Mouse (Mus musculus) liver (tissue): ENCODE measurements around the gene Chd4.
A peak's percentile ranks its signal among the peaks of the same experiment; 100 is the strongest.
"Not testable (repeated sequence)": the region's sequence is repeated elsewhere in the genome, so short reads cannot be mapped to it uniquely, and the experiment has no call there.

Experiments used
- DNase-seq: peaks from one replicate; pipeline ENCODE4 v3.0.0-alpha.2; 2020; ENCODE audit warnings: mixed read lengths

Gene Chd4

DNA sequence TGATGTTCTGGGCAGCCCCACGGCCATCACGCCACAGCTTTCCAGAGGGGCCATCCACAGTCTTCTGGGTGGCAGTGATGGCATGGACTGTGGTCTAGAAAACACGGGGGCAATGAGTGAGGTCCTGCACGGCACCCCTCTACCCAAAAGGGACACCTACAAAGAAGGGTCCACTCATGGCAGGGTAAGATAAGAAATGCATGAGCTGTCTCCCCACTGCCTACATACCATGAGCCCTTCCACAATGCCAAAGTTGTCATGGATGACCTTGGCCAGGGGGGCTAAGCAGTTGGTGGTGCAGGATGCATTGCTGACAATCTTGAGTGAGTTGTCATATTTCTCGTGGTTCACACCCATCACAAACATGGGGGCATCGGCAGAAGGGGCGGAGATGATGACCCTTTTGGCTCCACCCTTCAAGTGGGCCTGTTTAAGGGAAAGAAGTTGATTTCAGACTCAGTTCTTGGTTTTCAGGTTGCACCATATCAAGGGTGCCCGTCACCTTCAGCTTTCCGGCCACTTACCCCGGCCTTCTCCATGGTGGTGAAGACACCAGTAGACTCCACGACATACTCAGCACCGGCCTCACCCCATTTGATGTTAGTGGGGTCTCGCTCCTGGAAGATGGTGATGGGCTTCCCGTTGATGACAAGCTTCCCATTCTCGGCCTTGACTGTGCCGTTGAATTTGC, 67.0 kb downstream of the Chd4 start:
- DNase-seq = not testable (repeated sequence)

DNA sequence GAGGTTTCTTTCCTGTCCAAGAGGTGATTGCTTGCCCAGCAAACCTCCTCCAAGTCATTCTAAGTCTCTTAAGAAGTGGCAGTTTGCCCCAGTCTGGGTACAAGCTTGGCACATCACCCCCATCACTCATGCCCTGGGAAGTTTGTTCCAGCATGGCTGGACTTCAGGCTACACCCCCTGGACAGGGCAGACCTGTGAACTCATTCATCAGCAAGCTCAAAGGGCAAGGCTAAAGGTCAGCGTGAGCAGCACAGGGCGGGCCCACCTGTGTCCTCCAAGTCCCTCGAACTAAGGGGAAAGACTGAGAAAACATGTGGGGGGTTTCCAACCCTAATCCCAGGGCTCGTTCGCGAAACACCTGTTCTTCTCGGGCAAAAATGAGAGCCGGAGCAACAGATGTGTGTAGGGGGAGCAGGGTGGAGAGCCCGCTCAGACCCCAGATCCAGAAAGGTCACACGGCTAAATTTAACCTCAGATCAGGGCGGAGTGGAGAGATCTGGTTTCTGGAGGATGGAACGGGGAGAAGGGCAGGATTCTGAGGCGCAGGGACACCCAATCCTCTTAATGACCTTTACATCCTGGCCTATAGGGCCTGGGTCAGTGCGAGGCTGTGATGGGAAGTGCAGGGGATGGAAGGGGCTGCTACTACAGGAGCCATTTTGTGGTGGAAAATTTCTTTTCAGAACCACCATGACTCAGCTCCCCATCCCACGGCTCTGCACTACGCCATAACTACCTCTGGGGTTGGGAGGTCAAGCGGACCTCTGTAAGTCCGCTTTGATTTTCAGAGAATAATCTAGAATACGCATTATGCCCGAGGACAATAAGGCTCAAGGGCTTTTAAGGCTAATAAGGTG, 68.2 kb downstream of the Chd4 start:
- no peak for DNase-seq

DNA sequence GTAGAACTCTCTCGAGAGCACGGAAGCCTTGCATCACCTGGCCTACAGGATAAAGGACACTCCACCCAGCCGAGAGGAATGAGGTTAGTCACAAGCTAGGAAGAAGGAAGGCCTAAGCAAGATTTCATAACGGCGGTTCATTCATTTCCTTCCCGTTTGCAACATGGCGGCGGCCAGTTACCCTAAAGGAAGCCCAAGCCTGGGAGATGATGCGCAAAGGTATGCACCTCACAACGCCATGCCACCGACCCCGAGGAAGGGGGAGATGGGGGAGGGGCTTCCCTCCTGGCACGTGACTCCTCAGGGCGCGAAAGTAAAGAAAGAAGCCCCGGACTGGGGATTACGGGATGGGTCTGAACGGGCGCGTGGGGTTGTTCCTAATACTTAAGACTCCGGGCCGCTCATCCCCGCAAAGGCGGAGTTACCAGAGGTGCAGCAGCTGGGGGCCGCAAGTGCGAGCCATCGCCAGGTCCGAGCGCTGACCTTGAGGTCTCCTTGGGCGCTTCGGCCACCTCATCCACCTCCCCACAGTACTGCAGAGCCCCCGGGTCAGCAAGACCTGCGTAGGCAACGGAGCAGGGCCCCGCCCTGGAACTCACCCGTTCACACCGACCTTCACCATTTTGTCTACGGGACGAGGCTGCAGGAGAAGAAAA, 69.0 kb downstream of the Chd4 start:
- peak; percentile 66 for DNase-seq

DNA sequence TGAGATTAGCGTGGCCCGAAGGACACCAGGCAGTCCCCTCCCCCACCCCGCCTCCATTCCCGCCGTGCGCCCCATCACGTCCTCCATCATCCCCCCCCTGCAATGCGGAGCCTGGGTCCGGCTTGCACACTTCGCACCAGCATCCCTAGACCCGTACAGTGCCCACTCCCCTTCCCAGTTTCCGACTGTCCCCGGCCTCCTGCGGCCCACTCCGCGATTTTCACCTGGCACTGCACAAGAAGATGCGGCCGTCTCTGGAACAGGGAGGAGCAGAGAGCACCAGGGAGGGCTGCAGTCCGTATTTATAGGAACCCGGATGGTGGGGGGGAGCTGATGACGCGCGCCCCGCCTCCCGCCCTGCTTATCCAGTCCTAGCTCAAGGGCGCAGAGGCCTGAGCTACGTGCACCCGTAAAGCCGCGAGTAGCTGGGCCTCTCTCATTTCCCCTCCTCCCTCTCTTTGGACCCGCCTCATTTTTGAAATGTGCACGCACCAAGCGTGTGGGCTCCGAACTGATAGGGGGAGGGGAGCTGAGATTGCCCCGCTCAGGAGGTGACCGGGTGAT, 69.6 kb downstream of the Chd4 start:
- peak; percentile 95 for DNase-seq

DNA sequence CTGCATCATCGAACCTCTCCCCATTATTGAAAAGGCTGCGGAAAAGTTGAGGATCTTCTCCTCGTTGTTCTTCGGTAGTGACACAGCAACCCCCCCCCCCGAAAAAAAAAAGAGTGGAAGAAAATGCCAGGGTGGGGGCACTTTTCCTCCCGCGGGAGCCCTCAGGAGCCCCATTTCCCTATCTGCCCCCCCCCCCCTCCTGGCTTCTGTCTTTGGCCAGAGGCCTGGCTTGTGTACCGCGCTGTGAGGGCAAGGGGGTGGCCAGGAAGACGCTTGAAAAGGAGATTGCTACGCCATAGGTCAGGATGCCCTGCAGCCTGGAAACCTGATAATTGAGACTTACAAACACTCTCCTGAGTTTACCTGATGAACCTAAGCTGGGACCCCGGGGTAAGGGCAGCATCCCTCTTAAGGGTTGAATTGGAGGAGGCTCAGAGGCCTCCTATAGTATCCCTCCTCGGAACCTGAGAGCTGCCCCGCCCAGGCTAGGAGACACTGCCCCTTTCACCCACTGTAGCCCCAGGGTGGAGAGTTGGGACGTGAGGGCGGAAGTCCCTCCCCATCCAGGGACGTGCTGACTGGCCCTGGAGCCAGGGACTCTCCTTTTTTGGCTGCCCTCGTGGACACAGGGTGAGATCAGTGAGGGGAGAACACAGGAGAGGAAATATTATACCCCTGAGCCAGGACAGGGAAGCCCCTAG, 70.4 kb downstream of the Chd4 start, which contains the start of gene Gapdh:
Gene Gapdh, minus strand, starts transcription at position 417 of the 701 bp plus-strand sequence.
- peak; percentile 80 for DNase-seq

DNA sequence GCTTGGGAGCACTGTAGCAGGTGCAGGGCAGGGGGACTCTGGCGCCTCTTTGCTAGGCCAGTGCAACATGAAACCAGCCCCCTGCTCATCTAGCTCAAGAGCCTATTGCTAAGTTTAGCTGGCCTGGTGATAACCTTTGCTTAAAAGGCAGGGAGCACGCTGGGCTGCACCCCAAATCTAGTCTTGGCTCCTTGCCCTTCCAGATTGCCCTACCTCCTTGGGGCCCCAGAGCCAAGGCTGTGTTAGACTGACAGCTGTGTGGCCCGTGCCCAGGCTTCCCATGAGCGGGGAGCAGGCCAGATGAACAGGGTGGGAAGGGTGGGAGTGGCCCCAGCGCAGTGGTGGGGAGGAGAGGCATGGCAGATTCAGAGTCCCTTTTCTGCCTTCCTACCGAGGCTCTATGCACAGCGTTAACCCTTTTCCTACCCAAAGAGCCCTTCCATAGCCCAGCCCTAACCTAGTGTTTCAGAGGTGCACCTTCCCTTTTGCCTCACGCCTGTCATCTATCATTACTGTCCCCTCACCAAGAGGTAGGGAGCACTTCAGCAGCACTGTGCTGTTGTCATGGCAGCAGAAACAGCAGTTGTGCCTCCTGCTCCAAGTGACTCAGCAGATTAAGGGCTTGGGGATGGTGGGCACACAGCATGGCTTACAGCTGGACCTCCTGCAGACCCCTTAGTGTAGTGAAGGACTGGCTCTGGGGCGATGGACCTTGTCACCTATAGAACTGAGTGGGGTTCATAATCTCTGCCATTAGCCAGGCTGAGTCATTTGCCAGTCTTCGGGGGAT, 71.3 kb downstream of the Chd4 start:
- DNase-seq = peak; percentile 60

DNA sequence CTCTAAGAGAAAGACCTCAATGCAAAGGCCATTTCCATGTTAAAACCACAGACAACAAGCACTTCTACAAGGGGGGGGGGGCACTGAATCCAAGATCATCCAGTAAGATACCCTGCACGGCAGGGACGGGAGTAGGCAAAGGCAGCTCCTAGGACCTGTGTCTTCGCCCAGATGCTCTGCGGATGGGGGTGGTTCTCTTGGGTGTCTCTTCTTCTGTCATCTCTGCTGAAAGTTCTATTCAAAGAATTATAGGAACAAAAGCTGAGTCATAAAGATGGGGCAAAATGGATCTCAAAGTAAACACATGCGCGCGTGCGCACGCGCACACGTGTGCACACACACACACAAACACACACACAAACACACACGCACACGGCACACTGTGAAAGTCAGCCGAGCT, 72.3 kb downstream of the Chd4 start:
- DNase-seq = no peak

DNA sequence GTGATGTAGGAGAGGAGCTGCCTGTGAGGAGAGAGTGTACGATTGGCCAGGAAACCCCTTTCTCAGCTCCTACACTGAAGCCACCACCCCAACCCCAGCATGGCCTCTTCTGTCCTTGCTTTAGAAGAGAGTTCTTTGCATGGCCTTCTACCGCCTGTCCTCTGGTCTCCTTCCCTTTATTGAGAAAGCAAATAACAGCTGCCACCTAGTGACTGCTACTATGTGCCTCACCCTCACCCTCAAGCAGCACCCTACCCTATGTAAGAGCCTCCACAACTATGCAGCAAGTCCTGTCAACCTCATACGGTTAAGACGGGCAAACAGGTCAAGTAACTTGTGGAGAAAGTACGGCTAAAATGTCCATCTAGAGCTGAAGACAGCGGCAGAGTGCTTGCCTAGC, 74.4 kb downstream of the Chd4 start:
- no peak for DNase-seq

DNA sequence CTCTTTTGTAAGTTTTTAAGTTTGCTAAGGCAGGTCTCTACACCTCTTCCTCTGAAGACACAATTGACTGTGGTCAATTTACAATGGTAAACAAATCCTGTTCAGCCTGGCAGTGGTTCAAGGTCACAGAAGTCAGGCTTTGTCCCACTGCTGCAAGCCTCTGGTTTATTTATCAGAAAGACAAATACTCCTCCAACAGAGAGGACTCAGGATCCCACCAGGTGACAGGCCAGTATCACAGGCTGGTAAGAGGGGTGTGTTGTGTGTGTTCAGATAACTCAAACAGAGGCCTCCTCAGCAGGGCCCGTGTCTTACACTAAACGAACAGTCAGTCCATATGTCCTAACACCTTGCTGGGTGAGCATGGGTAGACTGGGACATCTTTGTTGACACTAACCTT, 76.7 kb downstream of the Chd4 start:
- DNase-seq = no peak

- no peak for DNase-seq
Measured at GRCm38 (mm10) chr6:125173256-125173655, 77.5 kb downstream of the Chd4 start.

GRCm38 (mm10) chr6:125175469-125175868, 79.7 kb downstream of the Chd4 start:
- DNase-seq = no peak

- no peak for DNase-seq
Measured at GRCm38 (mm10) chr6:125179601-125180000, 83.8 kb downstream of the Chd4 start.
